Mouse (Mus musculus) brain, embryonic 14.5 days (tissue): ENCODE data around the gene Tpcn2.

Experiments
- CTCF ChIP-seq: fragments of 200-500 bp; IDR thresholded peaks from 2 replicates; pipeline ENCODE4 v1.5.1; 2012; ENCODE audit warnings: inconsistent platforms, mild to moderate bottlenecking, moderate library complexity, borderline replicate concordance; ENCODE audit not compliant: insufficient read depth, insufficient read length; ENCODE audit errors: extremely low read depth
- POLR2A ChIP-seq: fragments of 200-500 bp; IDR thresholded peaks from 2 replicates; pipeline ENCODE4 v1.6.1; 2012; ENCODE audit warnings: mild to moderate bottlenecking, inconsistent platforms, borderline replicate concordance; ENCODE audit not compliant: poor library complexity, insufficient read depth, insufficient read length, severe bottlenecking; ENCODE audit errors: extremely low read depth

GRCm38 (mm10) chr7:145169703-145170102 is 114.1 kb downstream of the Tpcn2 start:
- no peak for TF ChIP-seq POLR2A
- TF ChIP-seq CTCF = no peak
